Mouse (Mus musculus): Measurements from ENCODE around the gene Gnl3.

GRCm38 (mm10) chr14:31016063-31016462, 2.9 kb downstream of the Gnl3 start:
- TF ChIP-seq POLR2A (IDR thresholded peaks at IDR 0.05; ENCODE audit: borderline replicate concordance, extremely low read depth, insufficient read depth, insufficient read length, poor library complexity, severe bottlenecking): no peak
- no peak for TF ChIP-seq CTCF (IDR thresholded peaks at IDR 0.05; ENCODE audit: borderline replicate concordance, extremely low read depth, insufficient read depth, insufficient read length)
